Mouse (Mus musculus): ENCODE measurements around the gene Rpa2. TPM values are rescaled to one million over a fixed set of nuclear protein-coding genes. Genes with fewer than 3 reads are reported as not detected.
"Not testable (repeated sequence)": the region's sequence is repeated elsewhere in the genome, so short reads cannot be mapped to it uniquely, and the experiment has no call there.

Gene Rpa2
- polyA plus RNA-seq, 1 experiment, result 52.5 TPM

GRCm38 (mm10) chr4:132735389-132735788, 32.7 kb upstream of the Rpa2 start:
- no peaks in the 10 kb centered on the region for H3K27me3 ChIP-seq (ENCODE audit: control insufficient read depth, insufficient read depth, low read length)
- WGBS, result 90% methylated on average over 2 of the region's 2 CpGs
- H3K4me3 ChIP-seq (ENCODE audit: control insufficient read depth, insufficient read depth, low read length), result no peak overlapping the region
- no peak overlapping the region for H3K27ac ChIP-seq (ENCODE audit: control insufficient read depth, insufficient read depth, low read length)
- no peak for TF ChIP-seq POLR2A (IDR thresholded peaks at IDR 0.05; ENCODE audit: control insufficient read depth, extremely low read depth, insufficient read depth, low read length, poor library complexity)
- no peak for TF ChIP-seq CTCF (IDR thresholded peaks at IDR 0.05; ENCODE audit: borderline replicate concordance, control insufficient read depth, extremely low read depth, insufficient read depth, low read length, poor library complexity)
- DNase-seq, result no peak
- H3K4me1 ChIP-seq (replicated peaks; ENCODE audit: control insufficient read depth, insufficient read depth, low read length), result peaks cover 18% of the 10 kb centered on the region
- H3K36me3 ChIP-seq (ENCODE audit: control insufficient read depth, insufficient read depth, low read length), result no peaks in the 10 kb centered on the region

- no peak for TF ChIP-seq POLR2A (IDR thresholded peaks at IDR 0.05; ENCODE audit: control insufficient read depth, extremely low read depth, insufficient read depth, low read length, poor library complexity)
- TF ChIP-seq CTCF (IDR thresholded peaks at IDR 0.05; ENCODE audit: borderline replicate concordance, control insufficient read depth, extremely low read depth, insufficient read depth, low read length, poor library complexity), result no peak
- Histone ChIP-seq H3K27me3 (ENCODE audit: control insufficient read depth, insufficient read depth, low read length) (no peaks in the 10 kb centered on the region), H3K27ac (ENCODE audit: control insufficient read depth, insufficient read depth, low read length) (no peak overlapping the region), H3K4me1 (replicated peaks; ENCODE audit: control insufficient read depth, insufficient read depth, low read length) (peaks cover 18% of the 10 kb centered on the region), H3K4me3 (ENCODE audit: control insufficient read depth, insufficient read depth, low read length) (no peak overlapping the region), H3K36me3 (ENCODE audit: control insufficient read depth, insufficient read depth, low read length) (no peaks in the 10 kb centered on the region)
- DNase-seq, result no peak
- 75% methylated on average over 3 of the region's 3 CpGs for WGBS
These were observed 32.2 kb upstream of the Rpa2 start for GRCm38 (mm10) chr4:132735894-132736293.

- H3K4me3 ChIP-seq (ENCODE audit: control insufficient read depth, insufficient read depth, low read length); H3K27ac ChIP-seq (ENCODE audit: control insufficient read depth, insufficient read depth, low read length); H3K27me3 ChIP-seq (ENCODE audit: control insufficient read depth, insufficient read depth, low read length); H3K36me3 ChIP-seq (ENCODE audit: control insufficient read depth, insufficient read depth, low read length); DNase-seq: not testable (repeated sequence)
- WGBS, result 89% methylated on average over 9 of the region's 9 CpGs
- H3K4me1 ChIP-seq (replicated peaks; ENCODE audit: control insufficient read depth, insufficient read depth, low read length), result peaks cover 17% of the 10 kb centered on the region
These were observed 31.0 kb upstream of the Rpa2 start for GRCm38 (mm10) chr4:132737154-132737553.

GRCm38 (mm10) chr4:132741491-132741890, 26.6 kb upstream of the Rpa2 start:
- H3K27me3 ChIP-seq (ENCODE audit: control insufficient read depth, insufficient read depth, low read length), result no peaks in the 10 kb centered on the region
- H3K4me1 ChIP-seq (replicated peaks; ENCODE audit: control insufficient read depth, insufficient read depth, low read length), result peaks cover 6% of the 10 kb centered on the region; the same call in 1 of the 2 replicates
- no peaks in the 10 kb centered on the region for H3K36me3 ChIP-seq (ENCODE audit: control insufficient read depth, insufficient read depth, low read length)
- no peak overlapping the region for H3K4me3 ChIP-seq (ENCODE audit: control insufficient read depth, insufficient read depth, low read length)
- TF ChIP-seq CTCF (IDR thresholded peaks at IDR 0.05; ENCODE audit: borderline replicate concordance, control insufficient read depth, extremely low read depth, insufficient read depth, low read length, poor library complexity), result no peak
- TF ChIP-seq POLR2A (IDR thresholded peaks at IDR 0.05; ENCODE audit: control insufficient read depth, extremely low read depth, insufficient read depth, low read length, poor library complexity), result no peak
- peak; percentile 9 for DNase-seq
- 61% methylated on average over 7 of the region's 7 CpGs for WGBS
- no peak overlapping the region for H3K27ac ChIP-seq (ENCODE audit: control insufficient read depth, insufficient read depth, low read length)

GRCm38 (mm10) chr4:132743992-132744911, 23.9 kb upstream of the Rpa2 start:
- TF ChIP-seq CTCF (IDR thresholded peaks at IDR 0.05; ENCODE audit: borderline replicate concordance, control insufficient read depth, extremely low read depth, insufficient read depth, low read length, poor library complexity) (no peak), POLR2A (IDR thresholded peaks at IDR 0.05; ENCODE audit: control insufficient read depth, extremely low read depth, insufficient read depth, low read length, poor library complexity) (no peak)
- Histone ChIP-seq H3K27ac (ENCODE audit: control insufficient read depth, insufficient read depth, low read length) (no peak overlapping the region), H3K27me3 (ENCODE audit: control insufficient read depth, insufficient read depth, low read length) (no peaks in the 10 kb centered on the region), H3K4me1 (replicated peaks; ENCODE audit: control insufficient read depth, insufficient read depth, low read length) (peaks cover 23% of the 10 kb centered on the region), H3K4me3 (ENCODE audit: control insufficient read depth, insufficient read depth, low read length) (no peak overlapping the region), H3K36me3 (ENCODE audit: control insufficient read depth, insufficient read depth, low read length) (no peaks in the 10 kb centered on the region)
- no peak for DNase-seq
- WGBS, result 94% methylated on average over 11 of the region's 11 CpGs

- Histone ChIP-seq H3K4me3 (ENCODE audit: control insufficient read depth, insufficient read depth, low read length) (peak overlapping the region; percentile 5; the same call in 1 of the 2 replicates), H3K36me3 (ENCODE audit: control insufficient read depth, insufficient read depth, low read length) (no peaks in the 10 kb centered on the region), H3K4me1 (replicated peaks; ENCODE audit: control insufficient read depth, insufficient read depth, low read length) (peaks cover 19% of the 10 kb centered on the region), H3K27ac (ENCODE audit: control insufficient read depth, insufficient read depth, low read length) (peak overlapping the region; percentile 53; the same call in 1 of the 2 replicates), H3K27me3 (ENCODE audit: control insufficient read depth, insufficient read depth, low read length) (no peaks in the 10 kb centered on the region)
- WGBS, result 68% methylated on average over 9 of the region's 9 CpGs
- no peak for DNase-seq
- TF ChIP-seq POLR2A (IDR thresholded peaks at IDR 0.05; ENCODE audit: control insufficient read depth, extremely low read depth, insufficient read depth, low read length, poor library complexity) (no peak), CTCF (IDR thresholded peaks at IDR 0.05; ENCODE audit: borderline replicate concordance, control insufficient read depth, extremely low read depth, insufficient read depth, low read length, poor library complexity) (no peak)
These were observed 21.1 kb upstream of the Rpa2 start for GRCm38 (mm10) chr4:132746911-132747517.
